Mouse (Mus musculus): ENCODE data around the gene Aspscr1.

Aspscr1 gene

GRCm38 (mm10) chr11:120731858-120732680, 59.3 kb downstream of the Aspscr1 start, which contains the start of gene Cbr2:
Cbr2 (minus strand) TSS chr11:120732114.
- in situ Hi-C loops (cut with MboI, MseI) = no loop called here

DNA sequence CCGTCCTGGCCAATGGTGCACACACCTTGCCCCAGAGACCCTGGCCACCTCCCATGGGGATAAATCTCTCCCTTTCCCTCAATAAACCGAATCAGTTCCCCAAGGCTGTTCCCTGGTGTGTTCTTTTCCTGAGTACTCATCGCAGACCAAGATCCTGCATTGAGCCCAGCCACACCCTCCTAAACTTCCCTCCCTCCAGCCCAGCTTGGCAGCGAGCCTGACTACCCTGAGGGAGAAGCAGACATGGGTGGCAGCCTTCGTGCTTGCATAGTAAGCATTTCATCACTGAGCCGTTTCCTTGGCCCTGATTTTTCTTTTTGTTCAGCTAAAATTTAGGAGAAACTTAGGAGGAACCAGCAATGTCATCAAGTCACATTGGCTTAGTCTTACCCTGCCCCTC, 60.7 kb downstream of the Aspscr1 start:
- in situ Hi-C loops (cut with MboI, MseI) = no loop called here

DNA sequence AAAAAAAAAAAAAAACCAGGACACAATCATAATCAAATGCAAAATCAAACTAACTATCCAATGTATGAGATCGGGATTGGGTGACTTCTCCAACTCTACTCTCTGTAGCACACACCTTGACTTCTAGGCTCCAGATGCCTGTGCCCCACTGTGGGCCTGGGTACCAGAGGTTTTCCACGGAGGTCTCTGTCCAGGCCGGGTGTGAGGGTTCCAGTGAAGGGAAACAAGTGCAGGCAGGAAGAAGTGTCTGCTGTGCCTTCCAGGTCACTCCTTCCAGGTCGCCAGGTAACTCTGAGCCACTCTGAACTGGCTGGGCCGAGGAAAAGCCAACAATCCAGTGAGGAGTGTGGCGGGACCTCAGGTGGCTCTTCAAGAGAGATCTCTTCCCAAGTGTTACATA, 63.7 kb downstream of the Aspscr1 start:
- in situ Hi-C loops (cut with MboI, MseI) = no loop called here

DNA sequence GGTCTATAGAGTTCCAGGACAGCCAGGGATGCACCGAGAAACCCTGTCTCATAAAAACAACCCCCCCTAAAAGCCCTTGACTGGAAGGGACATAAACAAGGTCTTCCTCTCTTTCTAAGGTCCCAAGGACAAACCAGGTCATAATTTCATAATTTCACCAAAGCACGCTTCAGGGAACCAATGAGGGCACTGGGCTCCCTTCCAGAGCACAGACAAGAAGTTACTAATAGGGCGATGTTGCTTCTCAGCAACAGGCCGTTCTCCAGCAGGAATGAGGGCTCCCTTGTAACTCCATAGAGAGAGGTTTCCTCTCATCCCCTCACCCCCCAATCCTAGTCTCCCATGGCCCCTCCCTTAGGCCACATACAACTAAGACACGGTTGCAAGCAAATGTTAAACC, 68.2 kb downstream of the Aspscr1 start:
- in situ Hi-C loops (cut with MboI, MseI) = no loop called here

DNA sequence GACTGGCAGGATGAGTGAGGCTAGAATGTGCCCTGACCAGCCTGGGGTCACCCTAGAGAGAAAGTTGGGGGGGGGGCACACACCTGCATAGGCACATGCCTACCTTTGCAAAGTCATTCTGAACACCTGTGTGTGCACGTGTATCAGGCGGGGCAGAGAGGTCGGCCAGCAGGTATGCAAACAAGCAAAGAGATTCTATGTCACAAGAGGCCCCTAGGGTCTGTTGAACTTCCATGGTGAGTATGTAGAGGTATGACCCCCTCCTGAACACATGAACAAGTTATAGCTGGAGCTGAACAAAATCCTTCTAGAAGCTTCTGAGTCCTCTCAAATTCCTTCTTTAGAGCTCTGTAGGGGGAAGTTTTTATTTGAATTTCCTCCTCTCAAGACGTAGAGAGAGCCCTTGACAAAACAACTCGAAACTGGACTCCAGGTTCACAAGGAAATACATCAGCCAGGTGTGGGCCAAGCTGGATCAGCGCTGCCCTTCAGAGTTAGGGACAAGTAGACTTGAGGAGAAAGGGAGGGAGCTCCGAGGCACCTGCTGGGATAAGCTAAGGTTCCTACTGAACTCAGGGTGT, 71.4 kb downstream of the Aspscr1 start:
- in situ Hi-C loops (cut with MboI, MseI) = no loop called here

GRCm38 (mm10) chr11:120747974-120748373, 75.2 kb downstream of the Aspscr1 start:
- in situ Hi-C loops (cut with MboI, MseI) = no loop called here

DNA sequence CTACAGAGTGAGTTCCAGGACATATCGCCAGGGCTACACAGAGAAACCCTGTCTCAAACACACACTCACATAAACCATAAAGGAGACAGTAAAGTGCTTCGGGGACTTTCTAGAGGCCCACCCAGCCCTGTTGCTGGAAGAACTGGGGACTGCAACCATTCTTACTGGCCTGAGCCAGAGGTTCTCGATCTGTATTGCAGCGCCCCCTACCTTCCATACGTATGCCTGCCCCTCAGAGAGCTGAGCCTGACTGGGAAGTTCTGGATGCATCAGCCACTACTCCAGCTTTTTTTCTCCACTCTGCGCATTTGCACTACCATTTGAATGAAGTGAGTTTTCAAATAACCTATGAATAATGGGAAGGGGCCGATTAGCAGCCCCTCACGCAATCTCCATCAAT, 76.7 kb downstream of the Aspscr1 start:
- in situ Hi-C loops (cut with MboI, MseI) = no loop called here

DNA sequence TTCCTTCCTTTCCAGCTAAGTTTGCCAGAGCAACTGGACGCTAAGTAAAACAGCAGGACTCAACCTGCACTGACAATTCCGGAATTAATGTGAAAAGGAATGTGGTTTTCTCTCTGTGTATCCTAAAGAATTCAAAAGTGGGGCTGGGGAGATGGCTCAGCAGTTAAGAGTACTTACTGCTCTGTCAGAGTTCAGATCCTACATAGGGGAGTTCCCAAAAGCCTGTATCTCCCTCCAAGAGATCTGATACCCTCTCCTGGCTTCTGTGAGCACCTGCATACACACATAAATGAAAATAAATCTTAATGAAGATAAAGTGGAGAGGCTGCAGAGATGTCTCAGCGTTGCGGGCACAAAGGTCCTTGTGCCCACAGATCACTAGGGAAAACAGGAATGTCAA, 78.8 kb downstream of the Aspscr1 start:
- in situ Hi-C loops (cut with MboI, MseI) = no loop called here

All from T-helper 1 cell (primary cell).